ENCODE assay signal across 12 mouse cellular contexts in genomic region chr8:124921369-124922279, GRCm38 (mm10). TPM values are rescaled to one million over a fixed set of nuclear protein-coding genes. Genes with fewer than 3 reads are reported as not detected.
A peak's percentile ranks its signal among the peaks of the same experiment; 100 is the strongest.
DNase-seq lines count a peak whose midpoint lies in the region; ATAC-seq and TF ChIP-seq lines count a peak whose summit lies in the region.
"Had no signal": no experiment of that assay in that cellular context is flagged by ENCODE, and none has a peak within 500 bp of the region (broad histone marks: within the 10 kb centered on the region; RNA-seq: fewer than 3 reads in every experiment).

No protein-coding gene starts in this region.

- H3K9me3 ChIP-seq in hindbrain, postnatal 0 days (ENCODE audit: low read length) = no peaks in the 10 kb centered on the region
- H3K9me3 ChIP-seq in hindbrain, embryonic 14.5 days (ENCODE audit: control insufficient read depth, low read length) = no peaks in the 10 kb centered on the region
- H3K9me3 ChIP-seq in intestine, embryonic 15.5 days = no peaks in the 10 kb centered on the region
- H3K9me3 ChIP-seq in forebrain, embryonic 10.5 days = no peaks in the 10 kb centered on the region
- H3K9me3 ChIP-seq: limb, embryonic 12.5 days had no signal

- no peak overlapping the region for H3K4me2 ChIP-seq in hindbrain, postnatal 0 days (ENCODE audit: low read depth, low read length)
- H3K4me2 ChIP-seq in hindbrain, embryonic 14.5 days (replicated peaks) = no peak overlapping the region
- H3K4me2 ChIP-seq in intestine, embryonic 15.5 days (replicated peaks) = peak overlapping the region; percentile 44
- peak overlapping the region; percentile 64 for H3K4me2 ChIP-seq in myocyte (ENCODE audit: low read depth)
- H3K4me2 ChIP-seq: limb, embryonic 12.5 days had no signal

- no peaks in the 10 kb centered on the region for H3K27me3 ChIP-seq in hindbrain, postnatal 0 days (ENCODE audit: insufficient read depth, low read length)
- H3K27me3 ChIP-seq in hindbrain, embryonic 14.5 days (ENCODE audit: control insufficient read depth, insufficient read depth, low read length) = no peaks in the 10 kb centered on the region
- H3K27me3 ChIP-seq in intestine, embryonic 15.5 days (replicated peaks) = no peaks in the 10 kb centered on the region
- no peaks in the 10 kb centered on the region for H3K27me3 ChIP-seq in myocyte (ENCODE audit: control insufficient read depth, insufficient read depth, insufficient read length)
- no peaks in the 10 kb centered on the region for H3K27me3 ChIP-seq in forebrain, embryonic 10.5 days (ENCODE audit: poor library complexity, severe bottlenecking)
- H3K27me3 ChIP-seq: limb, embryonic 12.5 days had no signal

- H3K4me3 ChIP-seq in hindbrain, postnatal 0 days (ENCODE audit: low read length) = no peak overlapping the region
- H3K4me3 ChIP-seq in hindbrain, embryonic 14.5 days (replicated peaks; ENCODE audit: low read length) = no peak overlapping the region
- peak overlapping the region; percentile 44 for H3K4me3 ChIP-seq in bone marrow macrophage, adult 2 months (ENCODE audit: insufficient read depth, low read length)
- H3K4me3 ChIP-seq in intestine, embryonic 15.5 days (replicated peaks) = no peak overlapping the region
- H3K4me3 ChIP-seq in myocyte = no peak overlapping the region
- no peak overlapping the region for H3K4me3 ChIP-seq in forebrain, embryonic 10.5 days
- H3K4me3 ChIP-seq: limb, embryonic 12.5 days had no signal

- DNase-seq in hindbrain, postnatal 0 days (ENCODE audit: low spot score) = peak; percentile 10
- no peak for DNase-seq in hindbrain, embryonic 14.5 days (ENCODE audit: low spot score)
- DNase-seq in spleen, adult 12 weeks (ENCODE audit: low spot score) = no peak
- no peak for DNase-seq in forebrain, embryonic 10.5 days (ENCODE audit: extremely low spot score, low spot score)
- no peak for DNase-seq in right cerebral cortex, postnatal 14 days
- DNase-seq: cerebellum, adult 18-20 months; retina, postnatal 1 day had no signal

- TF ChIP-seq POLR2A in bone marrow macrophage, adult 2 months (IDR thresholded peaks at IDR 0.05; ENCODE audit: borderline replicate concordance, low read depth, low read length) = no peak
- TF ChIP-seq POLR2A in myocyte (IDR thresholded peaks at IDR 0.05; ENCODE audit: insufficient read length, low read depth) = no peak

- peaks cover 70% of the 10 kb centered on the region for H3K79me2 ChIP-seq in myocyte (ENCODE audit: control insufficient read depth, insufficient read depth)

- H3K9ac ChIP-seq in hindbrain, postnatal 0 days (replicated peaks; ENCODE audit: low read length) = no peak overlapping the region
- no peak overlapping the region for H3K9ac ChIP-seq in hindbrain, embryonic 14.5 days
- H3K9ac ChIP-seq in intestine, embryonic 15.5 days = no peak overlapping the region
- H3K9ac ChIP-seq: limb, embryonic 12.5 days had no signal

- no peak overlapping the region for H3ac ChIP-seq in myocyte (ENCODE audit: control insufficient read depth, insufficient read length)

- no peak for TF ChIP-seq CTCF in hindbrain, postnatal 0 days (IDR thresholded peaks at IDR 0.05; ENCODE audit: low read depth)
- TF ChIP-seq CTCF in bone marrow macrophage, adult 2 months (IDR thresholded peaks at IDR 0.05; ENCODE audit: low read depth, low read length) = no peak

- no peaks in the 10 kb centered on the region for H3K36me3 ChIP-seq in hindbrain, postnatal 0 days (ENCODE audit: insufficient read depth, low read length)
- peaks cover 2% of the 10 kb centered on the region; the same call in 1 of the 2 replicates for H3K36me3 ChIP-seq in hindbrain, embryonic 14.5 days (replicated peaks; ENCODE audit: control insufficient read depth, insufficient read depth)
- H3K36me3 ChIP-seq in intestine, embryonic 15.5 days = no peaks in the 10 kb centered on the region
- no peaks in the 10 kb centered on the region for H3K36me3 ChIP-seq in myocyte (ENCODE audit: control insufficient read depth, insufficient read depth)
- peaks cover 29% of the 10 kb centered on the region for H3K36me3 ChIP-seq in forebrain, embryonic 10.5 days (replicated peaks)

- no peak for ATAC-seq in hindbrain, postnatal 0 days
- no peak for ATAC-seq in hindbrain, embryonic 14.5 days (ENCODE audit: low FRiP score)
- peak; percentile 84 for ATAC-seq in intestine, embryonic 15.5 days
- ATAC-seq: forebrain, embryonic 14.5 days had no signal

- WGBS in hindbrain, postnatal 0 days = 67% methylated on average over 18 of the region's 18 CpGs
- WGBS in hindbrain, embryonic 14.5 days = 81% methylated on average over 18 of the region's 18 CpGs
- WGBS in intestine, embryonic 15.5 days = 45% methylated on average over 18 of the region's 18 CpGs
- WGBS in forebrain, embryonic 10.5 days = 93% methylated on average over 18 of the region's 18 CpGs

- no peak overlapping the region for H3K27ac ChIP-seq in hindbrain, postnatal 0 days
- no peak overlapping the region for H3K27ac ChIP-seq in hindbrain, embryonic 14.5 days
- H3K27ac ChIP-seq in bone marrow macrophage, adult 2 months (ENCODE audit: insufficient read depth, low read depth, low read length) = 0 out of 2 replicates have a peak overlapping the region, but pooled peaks have one; percentile 30
- no peak overlapping the region for H3K27ac ChIP-seq in intestine, embryonic 15.5 days
- H3K27ac ChIP-seq in forebrain, embryonic 10.5 days = no peak overlapping the region
- H3K27ac ChIP-seq: limb, embryonic 12.5 days had no signal

- no peaks in the 10 kb centered on the region for H3K4me1 ChIP-seq in hindbrain, postnatal 0 days (ENCODE audit: insufficient read depth, low read length)
- no peaks in the 10 kb centered on the region; the same call in 1 of the 2 replicates for H3K4me1 ChIP-seq in hindbrain, embryonic 14.5 days (replicated peaks; ENCODE audit: control insufficient read depth, insufficient read depth, low read length)
- peaks cover 24% of the 10 kb centered on the region for H3K4me1 ChIP-seq in bone marrow macrophage, adult 2 months (ENCODE audit: control insufficient read depth, insufficient read depth, low read length)
- peaks cover 22% of the 10 kb centered on the region for H3K4me1 ChIP-seq in intestine, embryonic 15.5 days (replicated peaks)
- H3K4me1 ChIP-seq in forebrain, embryonic 10.5 days = peaks cover 7% of the 10 kb centered on the region; the same call in 1 of the 2 replicates

TF ChIP-seq in myocyte, 11 proteins besides CTCF, POLR2A, EP300 and RAD21 (continues in another document):
- TF ChIP-seq TCF12 (IDR thresholded peaks at IDR 0.05; ENCODE audit: insufficient read depth, poor library complexity, severe bottlenecking) (peak; percentile 58), USF1 (IDR thresholded peaks at IDR 0.05; ENCODE audit: low read depth) (no peak)

RNA-seq across cellular contexts. Expression of gene Sprtn, which starts 23.9 kb away (rescaled TPM):
- 10.6 and 11.6 TPM in 2 replicates for total RNA-seq in hindbrain, postnatal 0 days (2014; rRNA removed)
- 5.8 and 6.0 TPM in 2 replicates for polyA plus RNA-seq in hindbrain, postnatal 0 days (2015; fragmentation: Nextera tagmentation; extraction: Ambion mirVana)
- polyA plus RNA-seq in hindbrain, embryonic 14.5 days (2014; fragmentation: Nextera tagmentation; extraction: Ambion mirVana) = 8.2 and 9.3 TPM in 2 replicates
- 14.1 and 14.5 TPM in 2 replicates for polyA plus RNA-seq in bone marrow macrophage, adult 2 months (2012; ENCODE audit: insufficient read depth, insufficient read length, missing spikeins)
- polyA plus RNA-seq in intestine, embryonic 15.5 days (2015; fragmentation: Nextera tagmentation; extraction: Ambion mirVana) = 8.4 and 8.5 TPM in 2 replicates
- polyA plus RNA-seq in myocyte (2012; fragmentation: generic; extraction: Trizol) = 13.3 TPM
- 8.8 and 10.0 TPM in 2 replicates for polyA plus RNA-seq in forebrain, embryonic 10.5 days (2016; fragmentation: Nextera tagmentation; extraction: Ambion mirVana)

RNA-seq across cellular contexts. Expression of gene Exoc8, which starts 24.1 kb away (rescaled TPM):
- total RNA-seq in hindbrain, postnatal 0 days (2014; rRNA removed) = 28.3 and 36.8 TPM in 2 replicates
- polyA plus RNA-seq in hindbrain, postnatal 0 days (2015; fragmentation: Nextera tagmentation; extraction: Ambion mirVana) = 10.8 and 10.9 TPM in 2 replicates
- polyA plus RNA-seq in hindbrain, embryonic 14.5 days (2014; fragmentation: Nextera tagmentation; extraction: Ambion mirVana) = 14.7 and 14.8 TPM in 2 replicates
- 11.8 and 12.4 TPM in 2 replicates for polyA plus RNA-seq in bone marrow macrophage, adult 2 months (2012; ENCODE audit: insufficient read depth, insufficient read length, missing spikeins)
- polyA plus RNA-seq in intestine, embryonic 15.5 days (2015; fragmentation: Nextera tagmentation; extraction: Ambion mirVana) = 7.5 and 7.8 TPM in 2 replicates
- 8.8 TPM for polyA plus RNA-seq in myocyte (2012; fragmentation: generic; extraction: Trizol)
- 8.3 and 8.5 TPM in 2 replicates for polyA plus RNA-seq in forebrain, embryonic 10.5 days (2016; fragmentation: Nextera tagmentation; extraction: Ambion mirVana)

RNA-seq across cellular contexts. Expression of gene Egln1, which starts 27.5 kb away (rescaled TPM):
- total RNA-seq in hindbrain, postnatal 0 days (2014; rRNA removed) = 41.6 and 45.1 TPM in 2 replicates
- 13.5 and 14.1 TPM in 2 replicates for polyA plus RNA-seq in hindbrain, postnatal 0 days (2015; fragmentation: Nextera tagmentation; extraction: Ambion mirVana)
- polyA plus RNA-seq in hindbrain, embryonic 14.5 days (2014; fragmentation: Nextera tagmentation; extraction: Ambion mirVana) = 21.1 and 22.9 TPM in 2 replicates
- 27.7 and 30.9 TPM in 2 replicates for polyA plus RNA-seq in bone marrow macrophage, adult 2 months (2012; ENCODE audit: insufficient read depth, insufficient read length, missing spikeins)
- 14.0 and 14.4 TPM in 2 replicates for polyA plus RNA-seq in intestine, embryonic 15.5 days (2015; fragmentation: Nextera tagmentation; extraction: Ambion mirVana)
- polyA plus RNA-seq in myocyte (2012; fragmentation: generic; extraction: Trizol) = 35.8 TPM
- polyA plus RNA-seq in forebrain, embryonic 10.5 days (2016; fragmentation: Nextera tagmentation; extraction: Ambion mirVana) = 12.8 and 13.3 TPM in 2 replicates

RNA-seq across cellular contexts. Expression of gene 2810004N23Rik, which starts 58.7 kb away (rescaled TPM):
- total RNA-seq in hindbrain, postnatal 0 days (2014; rRNA removed) = 22.8 and 26.6 TPM in 2 replicates
- 21.4 and 21.8 TPM in 2 replicates for polyA plus RNA-seq in hindbrain, postnatal 0 days (2015; fragmentation: Nextera tagmentation; extraction: Ambion mirVana)
- 18.4 and 21.0 TPM in 2 replicates for polyA plus RNA-seq in hindbrain, embryonic 14.5 days (2014; fragmentation: Nextera tagmentation; extraction: Ambion mirVana)
- polyA plus RNA-seq in bone marrow macrophage, adult 2 months (2012; ENCODE audit: insufficient read depth, insufficient read length, missing spikeins) = 12.8 and 16.6 TPM in 2 replicates
- polyA plus RNA-seq in intestine, embryonic 15.5 days (2015; fragmentation: Nextera tagmentation; extraction: Ambion mirVana) = 44.8 and 48.6 TPM in 2 replicates
- 27.1 TPM for polyA plus RNA-seq in myocyte (2012; fragmentation: generic; extraction: Trizol)
- 81.0 and 83.7 TPM in 2 replicates for polyA plus RNA-seq in forebrain, embryonic 10.5 days (2016; fragmentation: Nextera tagmentation; extraction: Ambion mirVana)

RNA-seq across cellular contexts. Expression of gene Gnpat, which starts 58.8 kb away (rescaled TPM):
- 40.0 and 47.2 TPM in 2 replicates for total RNA-seq in hindbrain, postnatal 0 days (2014; rRNA removed)
- polyA plus RNA-seq in hindbrain, postnatal 0 days (2015; fragmentation: Nextera tagmentation; extraction: Ambion mirVana) = 53.5 and 55.8 TPM in 2 replicates
- polyA plus RNA-seq in hindbrain, embryonic 14.5 days (2014; fragmentation: Nextera tagmentation; extraction: Ambion mirVana) = 72.3 and 80.2 TPM in 2 replicates
- polyA plus RNA-seq in bone marrow macrophage, adult 2 months (2012; ENCODE audit: insufficient read depth, insufficient read length, missing spikeins) = 33.4 and 34.6 TPM in 2 replicates
- 82.6 and 83.9 TPM in 2 replicates for polyA plus RNA-seq in intestine, embryonic 15.5 days (2015; fragmentation: Nextera tagmentation; extraction: Ambion mirVana)
- 95.4 TPM for polyA plus RNA-seq in myocyte (2012; fragmentation: generic; extraction: Trizol)
- 156 and 157 TPM in 2 replicates for polyA plus RNA-seq in forebrain, embryonic 10.5 days (2016; fragmentation: Nextera tagmentation; extraction: Ambion mirVana)

Comparison
In these comparisons a context has a peak if more than half of its experiments do, and no peak if none do; other contexts are left out.
1. H3K4me2 ChIP-seq: peak in intestine, embryonic 15.5 days (single experiment) and myocyte (single experiment); none in hindbrain, postnatal 0 days (single experiment) and hindbrain, embryonic 14.5 days (single experiment).